10 mouse cellular contexts compared by ENCODE assay signal in the genomic region with DNA sequence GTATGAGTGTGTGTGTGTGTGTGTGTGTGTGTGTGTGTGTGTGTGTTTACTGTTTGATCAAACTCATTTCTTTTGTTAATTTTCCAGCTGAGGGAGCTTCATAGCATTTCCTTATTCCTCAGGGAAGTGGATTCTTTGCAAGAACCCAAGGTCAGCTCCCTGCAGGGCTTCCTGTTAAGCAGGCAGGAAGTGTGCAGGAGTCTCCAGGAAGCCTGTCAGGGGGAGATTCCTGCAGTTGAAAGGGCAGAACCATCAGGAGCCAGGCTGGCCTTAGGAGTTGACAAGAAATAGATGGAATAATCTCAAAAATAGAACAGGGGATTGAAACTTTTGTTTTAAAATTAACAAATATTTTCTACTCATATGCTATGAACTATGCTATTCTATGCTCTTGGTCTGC.
DNase-seq lines count a peak whose midpoint lies in the region; ATAC-seq and TF ChIP-seq lines count a peak whose summit lies in the region.
"Had no signal": no experiment of that assay in that cellular context is flagged by ENCODE, and none has a peak within 500 bp of the region (broad histone marks: within the 10 kb centered on the region; RNA-seq: fewer than 3 reads in every experiment).

No protein-coding gene starts in this region.

- no peaks in the 10 kb centered on the region for H3K27me3 ChIP-seq in hindbrain, embryonic 10.5 days (ENCODE audit: insufficient read depth, poor library complexity, severe bottlenecking)
- H3K27me3 ChIP-seq in hindbrain, embryonic 12.5 days: no peaks in the 10 kb centered on the region
- no peaks in the 10 kb centered on the region for H3K27me3 ChIP-seq in heart, postnatal 0 days (ENCODE audit: control insufficient read depth, insufficient read depth, low read length)
- H3K27me3 ChIP-seq in liver, postnatal 0 days (ENCODE audit: insufficient read depth, low read length): no peaks in the 10 kb centered on the region
- H3K27me3 ChIP-seq in midbrain, embryonic 16.5 days (ENCODE audit: control insufficient read depth, insufficient read depth, low read depth, low read length): no peaks in the 10 kb centered on the region

- H3K4me3 ChIP-seq in hindbrain, embryonic 10.5 days: no peak overlapping the region
- no peak overlapping the region for H3K4me3 ChIP-seq in hindbrain, embryonic 12.5 days
- no peak overlapping the region for H3K4me3 ChIP-seq in brown adipose tissue, adult 24 weeks (ENCODE audit: insufficient read depth, low read depth, low read length)
- H3K4me3 ChIP-seq in heart, postnatal 0 days (ENCODE audit: low read depth, low read length): no peak overlapping the region
- no peak overlapping the region for H3K4me3 ChIP-seq in liver, postnatal 0 days (ENCODE audit: low read depth, low read length)
- H3K4me3 ChIP-seq in midbrain, embryonic 16.5 days (ENCODE audit: low read depth, low read length): no peak overlapping the region
- H3K4me3 ChIP-seq: limb, embryonic 12.5 days had no signal

- no peak for ATAC-seq in hindbrain, embryonic 12.5 days (ENCODE audit: low FRiP score)
- ATAC-seq in heart, postnatal 0 days (ENCODE audit: insufficient read depth, low read depth): no peak
- ATAC-seq in liver, postnatal 0 days: peak; percentile 21; the same call in 1 of the 2 replicates
- no peak for ATAC-seq in midbrain, embryonic 16.5 days

- peaks cover 36% of the 10 kb centered on the region for H3K4me1 ChIP-seq in hindbrain, embryonic 10.5 days (replicated peaks)
- H3K4me1 ChIP-seq in hindbrain, embryonic 12.5 days: peaks cover 18% of the 10 kb centered on the region
- peaks cover 13% of the 10 kb centered on the region for H3K4me1 ChIP-seq in brown adipose tissue, adult 24 weeks (ENCODE audit: control insufficient read depth, insufficient read depth, insufficient read length, low read length)
- H3K4me1 ChIP-seq in heart, postnatal 0 days (ENCODE audit: control insufficient read depth, insufficient read depth): peaks cover 8% of the 10 kb centered on the region; the same call in 1 of the 2 replicates
- peaks cover 7% of the 10 kb centered on the region for H3K4me1 ChIP-seq in liver, postnatal 0 days (ENCODE audit: insufficient read depth)
- H3K4me1 ChIP-seq in midbrain, embryonic 16.5 days (ENCODE audit: control insufficient read depth, insufficient read depth, low read length): peaks cover 9% of the 10 kb centered on the region

- H3K9me3 ChIP-seq in hindbrain, embryonic 10.5 days: no peaks in the 10 kb centered on the region
- no peaks in the 10 kb centered on the region for H3K9me3 ChIP-seq in hindbrain, embryonic 12.5 days (replicated peaks)
- no peaks in the 10 kb centered on the region for H3K9me3 ChIP-seq in heart, postnatal 0 days (replicated peaks; ENCODE audit: control insufficient read depth, low read length)
- H3K9me3 ChIP-seq in liver, postnatal 0 days (ENCODE audit: low read length): no peaks in the 10 kb centered on the region
- H3K9me3 ChIP-seq in midbrain, embryonic 16.5 days (replicated peaks; ENCODE audit: control insufficient read depth, low read length, poor library complexity, severe bottlenecking): no peaks in the 10 kb centered on the region
- H3K9me3 ChIP-seq: limb, embryonic 12.5 days had no signal

- no peak overlapping the region for H3K4me2 ChIP-seq in hindbrain, embryonic 12.5 days (replicated peaks)
- no peak overlapping the region for H3K4me2 ChIP-seq in heart, postnatal 0 days (ENCODE audit: low read depth, low read length)
- H3K4me2 ChIP-seq in liver, postnatal 0 days (ENCODE audit: low read depth, low read length): no peak overlapping the region
- H3K4me2 ChIP-seq in midbrain, embryonic 16.5 days (ENCODE audit: low read length): no peak overlapping the region
- H3K4me2 ChIP-seq: limb, embryonic 12.5 days had no signal

- no peak overlapping the region for H3K9ac ChIP-seq in hindbrain, embryonic 12.5 days
- H3K9ac ChIP-seq in heart, postnatal 0 days (replicated peaks; ENCODE audit: low read depth, low read length): no peak overlapping the region
- no peak overlapping the region for H3K9ac ChIP-seq in liver, postnatal 0 days (replicated peaks)
- H3K9ac ChIP-seq in midbrain, embryonic 16.5 days (ENCODE audit: low read depth, low read length): no peak overlapping the region
- H3K9ac ChIP-seq: limb, embryonic 12.5 days had no signal

- H3K36me3 ChIP-seq in hindbrain, embryonic 10.5 days: no peaks in the 10 kb centered on the region
- H3K36me3 ChIP-seq in hindbrain, embryonic 12.5 days: no peaks in the 10 kb centered on the region
- H3K36me3 ChIP-seq in heart, postnatal 0 days (replicated peaks; ENCODE audit: control insufficient read depth, insufficient read depth, low read length): no peaks in the 10 kb centered on the region
- no peaks in the 10 kb centered on the region for H3K36me3 ChIP-seq in liver, postnatal 0 days (replicated peaks; ENCODE audit: insufficient read depth, low read length)
- no peaks in the 10 kb centered on the region for H3K36me3 ChIP-seq in midbrain, embryonic 16.5 days (ENCODE audit: control insufficient read depth, insufficient read depth, low read length)
- H3K36me3 ChIP-seq: limb, embryonic 12.5 days had no signal

- H3K27ac ChIP-seq in hindbrain, embryonic 10.5 days: peak overlapping the region; percentile 14; the same call in 1 of the 2 replicates
- H3K27ac ChIP-seq in hindbrain, embryonic 12.5 days: no peak overlapping the region
- H3K27ac ChIP-seq in brown adipose tissue, adult 24 weeks (replicated peaks; ENCODE audit: low read depth, low read length): peak overlapping the region; percentile 67; the same call in 1 of the 2 replicates
- H3K27ac ChIP-seq in heart, postnatal 0 days (ENCODE audit: low read depth): peak overlapping the region; percentile 82
- no peak overlapping the region for H3K27ac ChIP-seq in liver, postnatal 0 days (ENCODE audit: low read depth)
- no peak overlapping the region for H3K27ac ChIP-seq in midbrain, embryonic 16.5 days (ENCODE audit: low read length)
- H3K27ac ChIP-seq: limb, embryonic 12.5 days had no signal

- TF ChIP-seq CTCF in heart, postnatal 0 days (IDR thresholded peaks at IDR 0.05; ENCODE audit: low read depth): no peak
- no peak for TF ChIP-seq CTCF in liver, postnatal 0 days (IDR thresholded peaks at IDR 0.05; ENCODE audit: low read depth)

- DNase-seq in hindbrain, embryonic 10.5 days (ENCODE audit: low spot score): no peak
- DNase-seq in heart, postnatal 0 days (ENCODE audit: low spot score): peak; percentile 46
- DNase-seq in liver, postnatal 0 days: no peak
- no peak for DNase-seq in urinary bladder, adult 18-20 months (ENCODE audit: low spot score in 2 of 2)
- DNase-seq: right cerebral cortex, postnatal 25 days; thymus, adult 2 months had no signal

- TF ChIP-seq EP300 in heart, postnatal 0 days (IDR thresholded peaks at IDR 0.05; ENCODE audit: low read depth): peak; percentile 84; the same call in 1 of the 2 replicates
- peak; percentile 56 for TF ChIP-seq EP300 in liver, postnatal 0 days (IDR thresholded peaks at IDR 0.05; ENCODE audit: low read depth)

Comparison
In these comparisons a context has a peak if more than half of its experiments do, and no peak if none do; other contexts are left out.
1. H3K27ac ChIP-seq: peak in hindbrain, embryonic 10.5 days (single experiment), brown adipose tissue, adult 24 weeks (single experiment) and heart, postnatal 0 days (single experiment); none in hindbrain, embryonic 12.5 days (single experiment), liver, postnatal 0 days (single experiment) and midbrain, embryonic 16.5 days (single experiment).